Mouse (Mus musculus): ENCODE results near the gene Thrb.

DNA sequence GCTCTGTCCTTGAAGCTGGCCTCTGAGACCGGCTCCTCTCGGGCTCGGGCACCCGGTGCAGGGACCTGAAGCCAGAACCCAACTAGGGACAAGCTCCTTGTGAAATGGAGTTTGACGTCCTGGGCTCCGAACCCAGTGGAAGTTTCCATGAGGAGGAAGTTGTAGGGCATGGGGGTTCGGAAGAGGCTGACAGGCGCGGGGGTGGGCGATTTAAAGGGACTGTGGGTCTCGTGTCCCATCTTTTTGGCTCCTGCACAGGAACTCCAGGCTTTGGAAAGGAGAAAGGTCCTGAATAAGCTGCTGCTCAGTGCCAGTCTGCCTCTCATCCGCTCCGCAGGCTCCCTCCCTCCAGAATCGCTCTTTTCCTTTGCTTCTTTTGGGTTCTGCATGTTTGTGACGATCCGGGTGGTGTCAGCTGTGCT is 1.1 kb downstream of the Thrb start:
- TF ChIP-seq CTCF (IDR thresholded peaks at IDR 0.05): no peak; the same call in 1 of the 2 replicates
- no peak for TF ChIP-seq POLR2A (IDR thresholded peaks at IDR 0.05; ENCODE audit: insufficient read depth, low read depth, low read length)
